Mouse (Mus musculus) T-cell, adult 2 months (primary cell): ENCODE results near the gene Rpl7a.

ENCODE experiments used
- DNase-seq: peaks from one replicate; pipeline ENCODE4 v3.0.0; 2022; ENCODE audit warnings: low spot score

Gene Rpl7a

DNA sequence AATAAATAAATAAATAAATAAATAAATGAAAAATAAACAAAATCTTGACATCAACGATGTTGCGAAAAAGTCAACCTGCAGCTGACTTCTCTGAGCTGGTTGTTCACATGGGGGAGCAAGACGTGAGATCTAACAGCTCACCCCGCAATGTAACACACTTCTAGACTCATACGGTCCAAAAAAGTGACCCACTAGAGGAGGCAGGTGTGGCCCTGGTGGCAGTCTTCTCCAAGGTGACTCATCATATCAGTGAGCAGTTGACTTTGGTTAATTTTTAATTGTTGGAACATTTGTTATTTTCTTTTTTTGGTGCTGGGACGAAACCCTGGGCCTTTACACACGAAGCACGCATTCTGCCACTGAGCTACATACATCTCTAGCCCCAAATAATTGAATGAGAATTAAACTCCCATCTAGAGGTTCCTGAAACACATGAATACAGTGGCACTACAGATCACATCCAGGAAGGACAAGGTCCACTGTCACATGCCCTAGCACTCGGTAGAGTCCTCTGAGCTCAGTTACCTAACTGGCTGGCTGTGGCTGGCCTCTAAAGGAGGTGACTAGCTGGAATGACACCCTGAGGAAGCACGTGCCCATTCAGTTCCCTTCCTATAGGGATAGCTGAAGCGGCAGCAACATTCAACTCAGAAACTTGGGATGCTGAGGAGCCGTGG, 46.4 kb downstream of the Rpl7a start:
- no peak for DNase-seq

GRCm38 (mm10) chr2:26957488-26957859, 46.9 kb downstream of the Rpl7a start:
- DNase-seq: no peak

DNA sequence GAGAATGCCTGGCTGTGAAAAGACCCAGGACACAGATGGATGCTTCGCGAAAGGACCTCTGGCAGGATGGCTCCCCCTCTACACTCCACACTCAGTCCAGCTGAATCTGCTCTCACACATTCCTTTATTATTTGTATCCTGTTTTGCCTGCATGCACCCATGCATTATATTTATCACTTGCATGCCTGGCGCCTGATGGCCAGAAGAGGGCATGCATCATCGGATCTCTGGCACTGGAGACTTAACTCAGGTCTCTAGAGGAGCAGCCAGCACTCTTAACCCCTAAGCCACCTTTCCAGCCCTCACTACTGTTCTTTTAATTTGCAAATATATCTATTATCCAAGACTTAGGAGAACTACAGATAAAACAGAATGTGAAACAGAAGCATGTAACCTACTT, 50.2 kb downstream of the Rpl7a start:
- DNase-seq: no peak
